Mouse (Mus musculus): ENCODE measurements at regions not wholly inside any gene's neighbourhood (a gene's known extent, or its start where the extent isn't known, plus 50 kb on each side); places are given as distances from the start of the nearest gene placed in this dataset.

DNA sequence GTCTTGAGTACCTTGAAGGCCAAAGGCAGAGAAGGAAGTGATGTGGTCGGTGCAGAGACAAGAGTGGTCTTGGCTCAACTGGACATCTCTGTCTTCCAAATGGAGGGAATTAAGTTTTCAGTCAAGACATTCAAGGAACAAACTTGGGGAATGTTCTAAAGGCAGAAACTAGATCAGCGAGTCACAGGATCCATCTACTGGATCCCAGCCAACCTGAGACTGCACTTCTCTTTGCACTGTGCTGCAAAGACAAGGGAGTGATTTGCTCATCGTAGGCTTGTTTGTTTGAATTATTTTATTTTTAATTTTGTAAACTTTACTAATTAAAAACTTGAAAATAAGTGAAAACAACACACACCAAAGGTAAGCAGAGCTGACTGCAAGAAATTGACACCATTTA is 875.8 kb downstream of the Zfp704 start:
- TF ChIP-seq CTCF (IDR thresholded peaks at IDR 0.05; ENCODE audit: control insufficient read depth, insufficient read depth, low read length) (no peak), POLR2A (IDR thresholded peaks at IDR 0.05; ENCODE audit: borderline replicate concordance, control insufficient read depth, low read depth, low read length) (no peak)

Measured in bone marrow, adult 2 months (tissue).